Mouse (Mus musculus): Measurements from ENCODE around the gene Gh.

The Gh gene

GRCm38 (mm10) chr11:106308162-106308561, 6.5 kb upstream of the Gh start:
- DNase-seq (ENCODE audit: low spot score): peak; percentile 44

- DNase-seq (ENCODE audit: low spot score): no peak
Observed at GRCm38 (mm10) chr11:106307432-106307831, 5.8 kb upstream of the Gh start.

GRCm38 (mm10) chr11:106306758-106307157, 5.1 kb upstream of the Gh start:
- no peak for DNase-seq (ENCODE audit: low spot score)

- DNase-seq (ENCODE audit: low spot score): no peak
Observed at GRCm38 (mm10) chr11:106306065-106306385, 4.4 kb upstream of the Gh start.

- DNase-seq (ENCODE audit: low spot score): no peak
Observed at GRCm38 (mm10) chr11:106305348-106306064, 3.8 kb upstream of the Gh start.

GRCm38 (mm10) chr11:106302634-106303033, 969 bp upstream of the Gh start:
- peak; percentile 62 for DNase-seq (ENCODE audit: low spot score)

- no peak for DNase-seq (ENCODE audit: low spot score)
Observed at GRCm38 (mm10) chr11:106291861-106292260, 9.8 kb downstream of the Gh start.

- DNase-seq (ENCODE audit: low spot score): no peak
Observed at GRCm38 (mm10) chr11:106290376-106290775, 11.3 kb downstream of the Gh start.

- no peak for DNase-seq (ENCODE audit: low spot score)
Observed at GRCm38 (mm10) chr11:106289369-106289768, 12.3 kb downstream of the Gh start.

GRCm38 (mm10) chr11:106286987-106287386, 14.7 kb downstream of the Gh start:
- no peak for DNase-seq (ENCODE audit: low spot score)

- no peak for DNase-seq (ENCODE audit: low spot score)
Observed at GRCm38 (mm10) chr11:106286206-106286605, 15.5 kb downstream of the Gh start.

- no peak for DNase-seq (ENCODE audit: low spot score)
Observed at GRCm38 (mm10) chr11:106284126-106284525, 17.5 kb downstream of the Gh start.

GRCm38 (mm10) chr11:106283371-106283770, 18.3 kb downstream of the Gh start:
- no peak for DNase-seq (ENCODE audit: low spot score)

- no peak for DNase-seq (ENCODE audit: low spot score)
Observed at GRCm38 (mm10) chr11:106282452-106282851, 19.2 kb downstream of the Gh start.

GRCm38 (mm10) chr11:106276454-106276853, 25.2 kb downstream of the Gh start, which contains the start of gene Tcam1:
Tcam1 (plus strand) TSS chr11:106276672.
- DNase-seq (ENCODE audit: low spot score): peak; percentile 90

GRCm38 (mm10) chr11:106274971-106275411, 26.7 kb downstream of the Gh start:
- DNase-seq (ENCODE audit: low spot score): no peak

GRCm38 (mm10) chr11:106274374-106274773, 27.3 kb downstream of the Gh start:
- no peak for DNase-seq (ENCODE audit: low spot score)

GRCm38 (mm10) chr11:106273811-106274210, 27.9 kb downstream of the Gh start:
- no peak for DNase-seq (ENCODE audit: low spot score)

GRCm38 (mm10) chr11:106273311-106273684, 28.4 kb downstream of the Gh start:
- DNase-seq (ENCODE audit: low spot score): no peak

- DNase-seq (ENCODE audit: low spot score): peak; percentile 99
Observed at GRCm38 (mm10) chr11:106272644-106273310, 28.9 kb downstream of the Gh start, which contains the start of gene Smarcd2. Smarcd2 (minus strand) TSS chr11:106272972.

- DNase-seq (ENCODE audit: low spot score): no peak
Observed at GRCm38 (mm10) chr11:106271794-106272643, 29.6 kb downstream of the Gh start.

GRCm38 (mm10) chr11:106271131-106271793, 30.4 kb downstream of the Gh start:
- DNase-seq (ENCODE audit: low spot score): no peak

Data from spleen, adult 12 weeks (tissue).